Mouse (Mus musculus) neural tube, embryonic 14.5 days (tissue): ENCODE data around the gene 4930402F06Rik. TPM values are rescaled to one million over a fixed set of nuclear protein-coding genes. Genes with fewer than 3 reads are reported as not detected.

Source experiments
- ATAC-seq: fragments of 200-750 bp; cut with Nextera tagmentation; 2 replicates; pipeline ENCODE4 v1.8.0; 2017; ENCODE audit warnings: low read depth, mild to moderate bottlenecking, moderate TSS enrichment, moderate library complexity
- H3K27ac ChIP-seq: fragments of 300-500 bp; sonication (generic); 2 replicates; pipeline ENCODE4 v1.5.1; 2014; ENCODE audit warnings: low read depth, mild to moderate bottlenecking, control low read depth, low read length, moderate library complexity, mixed read lengths
- H3K27me3 ChIP-seq: fragments of 300-500 bp; sonication (generic); 2 replicates; pipeline ENCODE4 v1.6.1; 2014; ENCODE audit warnings: low read length; ENCODE audit not compliant: control insufficient read depth, insufficient read depth
- H3K36me3 ChIP-seq: fragments of 300-500 bp; sonication (generic); 2 replicates; pipeline ENCODE4 v1.6.1; 2014; ENCODE audit warnings: low read length, mixed read lengths; ENCODE audit not compliant: control insufficient read depth, insufficient read depth
- H3K4me1 ChIP-seq: fragments of 300-500 bp; sonication (generic); 2 replicates; pipeline ENCODE4 v1.6.1; 2014; ENCODE audit warnings: low read length; ENCODE audit not compliant: control insufficient read depth, insufficient read depth
- H3K4me2 ChIP-seq: fragments of 300-500 bp; sonication (generic); 2 replicates; pipeline ENCODE4 v1.6.1; 2014; ENCODE audit warnings: mild to moderate bottlenecking, low read depth, low read length, control low read depth
- H3K4me3 ChIP-seq: fragments of 300-500 bp; sonication (generic); 2 replicates; pipeline ENCODE4 v1.5.1; 2014; ENCODE audit warnings: low read depth, low read length, control low read depth, mixed read lengths
- H3K9ac ChIP-seq: fragments of 300-500 bp; sonication (generic); replicated peaks from 2 replicates; pipeline ENCODE4 v1.6.1; 2014; ENCODE audit warnings: low read depth, mild to moderate bottlenecking, control low read depth, low read length, mixed read lengths
- H3K9me3 ChIP-seq: fragments of 300-500 bp; sonication (generic); 2 replicates; pipeline ENCODE4 v1.6.1; 2016; ENCODE audit warnings: low read length; ENCODE audit not compliant: control insufficient read depth
- WGBS: fragments of 180-500 bp; shearing (Covaris S2); extraction: QIAGEN DNeasy Blood & Tissue Kit; methylation state at CpG from one replicate; pipeline ENCODE4 v1.1.7; 2014; 5-methylcytosine and 5-hydroxymethylcytosine counted together
- polyA plus RNA-seq: library from polyadenylated mRNA; unstranded; fragments of >200 nt; fragmentation: Nextera tagmentation; extraction: Ambion mirVana; gene quantifications from 2 replicates; pipeline ENCODE4 v1.2.1, GENCODE M21; 2014

Gene 4930402F06Rik
- polyA plus RNA-seq, 1 experiment from 2014 or later = not detected

GRCm38 (mm10) chr2:35409466-35409865 is 12.5 kb upstream of the 4930402F06Rik start:
- Histone ChIP-seq H3K4me1 (no peaks in the 10 kb centered on the region), H3K4me3 (no peak overlapping the region), H3K36me3 (no peaks in the 10 kb centered on the region), H3K4me2 (no peak overlapping the region), H3K9me3 (no peaks in the 10 kb centered on the region), H3K9ac (no peak overlapping the region), H3K27me3 (no peaks in the 10 kb centered on the region), H3K27ac (no peak overlapping the region)
- WGBS = 93% methylated on average over 6 of the region's 6 CpGs
- ATAC-seq = no peak

DNA sequence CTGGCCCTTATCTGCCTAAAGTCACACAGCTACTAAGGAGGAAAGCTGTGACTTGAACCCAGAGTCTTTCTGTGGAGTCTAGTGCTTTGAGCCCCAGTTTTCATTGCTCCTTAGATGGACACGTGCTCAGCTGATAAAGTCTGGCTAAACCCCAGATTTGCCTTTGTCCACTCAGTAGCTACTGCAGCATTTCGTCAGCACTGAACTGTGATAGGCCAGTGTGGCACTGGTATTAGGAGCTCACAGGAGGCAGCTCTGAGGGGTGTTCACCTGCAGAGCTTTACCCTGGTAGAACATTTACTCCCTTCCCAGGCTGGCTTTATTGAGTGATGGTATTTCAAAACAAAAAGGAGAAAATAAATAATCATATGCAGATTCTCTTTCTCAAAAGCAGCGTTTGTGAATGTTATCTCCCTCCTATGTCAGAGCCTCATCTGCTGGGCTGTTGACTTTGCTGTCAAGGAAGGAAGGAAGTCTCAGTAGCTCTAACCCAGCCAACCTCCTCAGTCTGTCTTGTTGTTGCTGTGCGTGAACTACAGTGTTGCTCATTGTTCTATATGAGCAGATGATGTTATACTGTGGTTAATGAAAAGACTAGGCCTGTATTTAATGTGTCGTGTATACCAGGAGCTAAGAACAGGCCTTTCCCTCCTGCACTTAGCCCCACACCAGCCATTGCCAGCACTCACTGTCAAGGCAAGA is 11.6 kb upstream of the 4930402F06Rik start:
- WGBS = 88% methylated on average over 5 of the region's 5 CpGs
- H3K27ac ChIP-seq = no peak overlapping the region
- H3K27me3 ChIP-seq = no peaks in the 10 kb centered on the region
- no peak overlapping the region for H3K4me2 ChIP-seq
- H3K9me3 ChIP-seq = no peaks in the 10 kb centered on the region
- H3K4me3 ChIP-seq = no peak overlapping the region
- no peaks in the 10 kb centered on the region for H3K4me1 ChIP-seq
- H3K36me3 ChIP-seq = no peaks in the 10 kb centered on the region
- H3K9ac ChIP-seq = no peak overlapping the region
- no peak for ATAC-seq

DNA sequence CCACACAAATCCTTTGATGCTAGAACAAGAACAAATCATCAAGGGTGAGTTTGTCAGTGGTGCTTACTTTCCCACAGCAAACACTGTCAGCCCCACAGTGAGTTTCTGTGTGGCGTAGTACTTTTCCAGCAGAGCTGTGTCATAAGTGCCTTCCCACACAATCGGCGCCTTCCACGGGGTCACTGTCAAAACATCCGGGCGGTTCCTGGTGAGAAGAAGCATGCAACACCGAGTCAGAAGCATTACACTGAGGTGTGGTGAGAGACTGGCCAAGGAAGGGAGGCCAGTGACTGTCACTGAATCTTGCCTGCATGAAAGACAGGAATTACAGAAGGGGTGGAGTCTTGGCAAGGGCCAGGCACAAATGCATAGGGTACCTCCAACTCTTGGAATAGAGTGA is 10.9 kb upstream of the 4930402F06Rik start:
- H3K4me1 ChIP-seq = no peaks in the 10 kb centered on the region
- 84% methylated on average over 7 of the region's 7 CpGs for WGBS

GRCm38 (mm10) chr2:35407266-35407665 is 10.3 kb upstream of the 4930402F06Rik start:
- ATAC-seq = no peak
- Histone ChIP-seq H3K9me3 (no peaks in the 10 kb centered on the region), H3K4me2 (no peak overlapping the region), H3K9ac (no peak overlapping the region), H3K36me3 (no peaks in the 10 kb centered on the region), H3K27ac (no peak overlapping the region), H3K4me1 (no peaks in the 10 kb centered on the region), H3K4me3 (no peak overlapping the region), H3K27me3 (no peaks in the 10 kb centered on the region)
- WGBS = 90% methylated on average over 6 of the region's 6 CpGs

More for the DNA sequence above, 10.9 kb upstream of the 4930402F06Rik start:
- Histone ChIP-seq H3K9ac (no peak overlapping the region), H3K4me3 (no peak overlapping the region), H3K9me3 (no peaks in the 10 kb centered on the region), H3K27ac (no peak overlapping the region), H3K36me3 (no peaks in the 10 kb centered on the region), H3K4me2 (no peak overlapping the region), H3K27me3 (no peaks in the 10 kb centered on the region)
- no peak for ATAC-seq

GRCm38 (mm10) chr2:35406611-35407010 is 9.6 kb upstream of the 4930402F06Rik start:
- 72% methylated on average over 1 of the region's 1 CpGs for WGBS
- Histone ChIP-seq H3K27me3 (no peaks in the 10 kb centered on the region), H3K9ac (no peak overlapping the region), H3K27ac (no peak overlapping the region), H3K4me2 (no peak overlapping the region), H3K36me3 (no peaks in the 10 kb centered on the region), H3K4me1 (no peaks in the 10 kb centered on the region), H3K9me3 (no peaks in the 10 kb centered on the region), H3K4me3 (no peak overlapping the region)
- ATAC-seq = no peak

DNA sequence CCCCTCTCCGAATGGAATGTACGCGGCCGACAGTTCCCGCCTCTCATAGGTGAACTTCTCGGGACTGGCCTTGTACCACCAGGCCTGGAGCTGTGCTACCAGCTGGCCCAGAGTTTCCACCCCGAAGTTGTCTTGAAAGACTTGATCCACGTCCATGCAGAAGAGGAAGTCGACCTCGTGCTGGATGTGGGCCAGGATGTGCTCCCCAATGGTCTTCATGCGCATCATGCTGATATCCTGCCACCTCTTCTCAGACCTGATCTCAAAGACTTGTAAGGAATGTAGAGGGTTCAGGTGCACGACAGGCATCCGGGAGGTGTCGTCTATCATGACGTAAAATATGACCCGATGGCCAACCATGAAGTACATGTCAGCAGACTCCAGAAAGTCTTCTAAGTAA is 5.4 kb upstream of the 4930402F06Rik start:
- no peak for ATAC-seq
- no peak overlapping the region for H3K4me3 ChIP-seq
- H3K27ac ChIP-seq = no peak overlapping the region
- no peak overlapping the region for H3K4me2 ChIP-seq
- H3K27me3 ChIP-seq = no peaks in the 10 kb centered on the region
- H3K9me3 ChIP-seq = no peaks in the 10 kb centered on the region
- H3K36me3 ChIP-seq = no peaks in the 10 kb centered on the region
- H3K9ac ChIP-seq = no peak overlapping the region
- WGBS = 94% methylated on average over 16 of the region's 16 CpGs
- H3K4me1 ChIP-seq = no peaks in the 10 kb centered on the region

DNA sequence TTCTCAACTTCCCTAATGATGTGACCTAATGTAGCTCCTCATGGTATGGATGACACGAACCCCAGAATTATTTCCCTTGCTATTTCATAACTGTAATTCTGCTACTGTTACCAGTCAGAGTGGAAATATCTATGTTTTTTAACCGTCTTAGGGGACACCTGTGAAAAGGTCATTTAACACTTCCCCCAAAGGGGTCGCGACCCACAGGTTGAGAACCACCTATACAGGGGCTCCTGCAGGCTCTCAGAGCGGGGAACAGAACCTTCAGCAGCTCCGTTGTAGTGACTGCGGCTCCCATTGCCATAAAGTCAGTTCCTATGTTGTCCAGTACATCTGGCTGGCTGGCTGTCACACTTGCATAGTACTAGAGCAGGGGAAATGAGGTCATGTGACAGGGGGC is 3.8 kb upstream of the 4930402F06Rik start:
- Histone ChIP-seq H3K9ac (no peak overlapping the region), H3K9me3 (no peaks in the 10 kb centered on the region), H3K27me3 (no peaks in the 10 kb centered on the region), H3K27ac (no peak overlapping the region), H3K36me3 (no peaks in the 10 kb centered on the region), H3K4me3 (no peak overlapping the region), H3K4me2 (no peak overlapping the region), H3K4me1 (no peaks in the 10 kb centered on the region)
- WGBS = 90% methylated on average over 7 of the region's 7 CpGs
- no peak for ATAC-seq

DNA sequence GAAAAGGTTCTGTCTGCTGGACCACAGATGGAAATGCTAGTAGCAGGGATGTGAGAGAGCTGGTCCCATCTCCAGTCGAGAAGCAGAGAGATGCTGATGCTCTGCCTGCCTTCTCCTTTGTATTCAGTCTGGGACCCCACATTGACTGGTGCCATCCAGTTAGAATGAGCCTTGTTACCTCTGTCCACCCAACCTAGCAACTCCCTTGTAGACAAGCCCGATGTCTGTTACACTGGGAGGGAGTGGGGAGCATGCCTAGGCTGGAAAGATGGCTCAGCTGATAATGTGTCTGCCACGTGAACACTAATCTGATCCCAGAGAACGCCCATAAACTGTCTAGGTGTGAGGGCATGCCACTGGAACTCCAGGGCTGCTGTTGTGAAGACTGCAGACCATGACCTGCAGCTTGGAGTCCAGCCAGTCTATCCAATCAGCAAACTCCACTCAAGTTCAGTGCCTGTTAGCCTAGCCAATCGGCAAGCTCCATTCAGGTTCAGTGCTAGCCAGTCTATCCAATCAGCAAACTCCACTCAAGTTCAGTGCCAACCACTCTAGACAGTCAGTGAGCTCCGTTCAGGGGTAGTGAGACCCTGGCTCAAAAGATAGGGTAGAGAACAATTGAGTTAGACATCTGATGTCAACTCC is 1.3 kb upstream of the 4930402F06Rik start:
- Histone ChIP-seq H3K9ac (no peak overlapping the region), H3K27me3 (no peaks in the 10 kb centered on the region), H3K4me2 (no peak overlapping the region), H3K4me1 (no peaks in the 10 kb centered on the region), H3K4me3 (no peak overlapping the region), H3K36me3 (no peaks in the 10 kb centered on the region), H3K9me3 (no peaks in the 10 kb centered on the region), H3K27ac (no peak overlapping the region)
- 88% methylated on average over 6 of the region's 6 CpGs for WGBS
- ATAC-seq = no peak

- Histone ChIP-seq H3K9ac (no peak overlapping the region), H3K36me3 (no peaks in the 10 kb centered on the region), H3K27me3 (no peaks in the 10 kb centered on the region), H3K4me3 (no peak overlapping the region), H3K4me1 (no peaks in the 10 kb centered on the region), H3K27ac (no peak overlapping the region), H3K9me3 (no peaks in the 10 kb centered on the region), H3K4me2 (no peak overlapping the region)
- 53% methylated on average over 11 of the region's 11 CpGs for WGBS
- ATAC-seq = no peak; the same call in 1 of the 2 replicates
Measured at GRCm38 (mm10) chr2:35397590-35398173, 707 bp upstream of the 4930402F06Rik start.
